Comparison of ENCODE assay signal across 23 mouse cellular contexts in genomic region chrX:71442916-71443315, GRCm38 (mm10).
"Had no signal": no experiment of that assay in that cellular context is flagged by ENCODE, and none has a peak within 500 bp of the region (broad histone marks: within the 10 kb centered on the region; RNA-seq: fewer than 3 reads in every experiment).

No protein-coding gene starts in this region.

- H3K4me1 ChIP-seq: heart, embryonic 12.5 days; hindbrain, embryonic 13.5 days; hindbrain, embryonic 15.5 days; limb, embryonic 10.5 days; limb, embryonic 12.5 days; liver, embryonic 13.5 days; liver, embryonic 15.5 days had no signal

- H3K4me3 ChIP-seq: gastrocnemius, adult 2 months; heart, adult 2 months; heart, embryonic 12.5 days; hindbrain, embryonic 13.5 days; hindbrain, embryonic 15.5 days; layer of hippocampus, adult 2 months; left cerebral cortex, adult 2 months; limb, embryonic 10.5 days; limb, embryonic 12.5 days; liver, embryonic 13.5 days; liver, embryonic 15.5 days had no signal

- H3K27ac ChIP-seq: gastrocnemius, adult 2 months; heart, adult 2 months; hindbrain, embryonic 13.5 days; hindbrain, embryonic 15.5 days; hindbrain, postnatal 0 days; layer of hippocampus, adult 2 months; left cerebral cortex, adult 2 months; limb, embryonic 10.5 days; limb, embryonic 12.5 days; liver, embryonic 13.5 days; liver, embryonic 15.5 days had no signal

- ATAC-seq: hindbrain, postnatal 0 days; intestine, embryonic 16.5 days had no signal

- H3K36me3 ChIP-seq: hindbrain, embryonic 15.5 days; limb, embryonic 12.5 days had no signal

- DNase-seq: gastrocnemius, adult 2 months; gastrocnemius, postnatal 10 days; gastrocnemius, postnatal 25 days; heart, adult 2 months; heart, postnatal 10 days; heart, postnatal 4 days; kidney, adult 11 months; kidney, adult 8-10 months; kidney, postnatal 10 days; kidney, postnatal 25 days; kidney, postnatal 4 days; liver; liver, embryonic 13.5 days had no signal

- H3K9me3 ChIP-seq: heart, embryonic 12.5 days; hindbrain, embryonic 13.5 days; hindbrain, embryonic 15.5 days; limb, embryonic 10.5 days; limb, embryonic 12.5 days; liver, embryonic 13.5 days; liver, embryonic 15.5 days had no signal

- H3K27me3 ChIP-seq: heart, embryonic 12.5 days; hindbrain, embryonic 13.5 days; hindbrain, embryonic 15.5 days; limb, embryonic 12.5 days; liver, embryonic 13.5 days; liver, embryonic 15.5 days had no signal
